Mouse (Mus musculus) thymus, adult 2 months (tissue): ENCODE measurements around the gene Ddr1.

Source experiments
- CTCF ChIP-seq: fragments of 200-500 bp; IDR thresholded peaks from 2 replicates; pipeline ENCODE4 v1.5.1; 2012; ENCODE audit warnings: mild to moderate bottlenecking, control low read depth, low read length, moderate library complexity, borderline replicate concordance; ENCODE audit not compliant: control insufficient read depth, poor library complexity, insufficient read depth; ENCODE audit errors: extremely low read depth
- POLR2A ChIP-seq: fragments of 200-500 bp; IDR thresholded peaks from 2 replicates; pipeline ENCODE4 v1.6.1; 2012; ENCODE audit warnings: mild to moderate bottlenecking, low read length, control low read depth, moderate library complexity; ENCODE audit not compliant: control insufficient read depth, poor library complexity, insufficient read depth; ENCODE audit errors: extremely low read depth

DNA sequence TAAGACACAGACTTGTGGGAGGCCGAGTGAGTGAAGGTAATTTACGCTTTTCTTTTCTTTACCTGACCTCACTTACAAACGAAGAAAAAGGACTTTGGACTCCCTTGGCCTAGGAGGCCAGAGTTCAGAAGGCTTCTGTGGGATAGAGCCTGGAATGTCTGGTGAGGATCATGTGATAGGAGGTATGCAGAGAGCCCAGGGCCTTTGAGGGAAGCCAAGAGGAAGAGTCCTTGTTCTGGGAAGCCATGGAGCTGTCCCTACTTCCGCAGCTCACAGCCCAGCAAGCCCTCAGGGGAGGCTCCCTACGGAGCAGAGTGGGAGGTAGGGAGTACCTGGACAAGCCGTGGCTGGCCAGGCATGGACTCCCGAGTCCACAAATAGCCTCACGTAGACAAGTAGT lies 17.3 kb upstream of the Ddr1 start:
- TF ChIP-seq POLR2A (no peak), CTCF (no peak)
